Mouse (Mus musculus) gastrocnemius, postnatal 4 days (tissue): ENCODE measurements around the gene Cnbp. TPM values are rescaled to one million over a fixed set of nuclear protein-coding genes. Genes with fewer than 3 reads are reported as not detected.

Experiments
- DNase-seq, 2 experiments: peaks; one replicate each; pipeline ENCODE4 v3.0.0; 2021 to 2022; ENCODE audit warnings: low spot score in 2 of 2, mixed read lengths in 2 of 2
- total RNA-seq, 2 experiments: library from RNA; stranded (reverse); gene quantifications; 2 replicates each; pipeline ENCODE4 v1.2.3; 2021

Cnbp gene
- total RNA-seq, 2 experiments from 2014 or later: 469 to 478 TPM

DNA sequence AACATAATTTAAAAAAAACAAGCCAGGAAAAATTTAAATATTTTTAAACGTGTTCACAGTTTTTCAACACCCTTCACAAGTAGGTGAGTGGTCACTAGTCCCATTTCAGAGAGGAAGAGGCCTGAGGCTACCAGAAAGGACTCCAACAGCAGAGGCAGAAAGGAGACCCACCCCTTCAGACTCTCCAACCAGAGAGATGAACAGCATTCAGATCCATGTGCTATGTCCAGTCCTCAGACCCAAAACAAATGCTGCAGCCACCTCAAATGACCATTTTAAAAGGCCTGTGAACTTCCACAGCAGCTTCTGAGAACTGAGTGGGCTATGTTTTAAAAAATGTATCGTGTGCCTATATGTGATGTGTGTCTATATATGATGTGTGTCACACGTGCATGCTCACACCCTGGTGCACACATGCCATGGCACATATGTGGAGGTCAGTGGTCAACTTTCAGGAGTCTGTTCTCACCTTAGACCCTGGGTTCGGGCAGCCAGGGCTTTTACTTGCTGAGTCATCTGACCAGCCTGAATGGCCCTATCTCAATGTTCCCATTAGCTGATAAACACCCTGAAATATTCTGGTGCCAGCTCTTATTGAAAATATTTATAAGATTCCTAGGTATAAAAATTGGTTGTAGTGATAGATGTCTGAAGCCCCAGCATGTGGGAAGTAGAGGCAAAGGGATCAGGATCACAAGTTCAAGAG lies 43.0 kb downstream of the Cnbp start:
- DNase-seq: no peak

- no peak for DNase-seq
Observed at GRCm38 (mm10) chr6:87806857-87807256, 44.0 kb downstream of the Cnbp start.

DNA sequence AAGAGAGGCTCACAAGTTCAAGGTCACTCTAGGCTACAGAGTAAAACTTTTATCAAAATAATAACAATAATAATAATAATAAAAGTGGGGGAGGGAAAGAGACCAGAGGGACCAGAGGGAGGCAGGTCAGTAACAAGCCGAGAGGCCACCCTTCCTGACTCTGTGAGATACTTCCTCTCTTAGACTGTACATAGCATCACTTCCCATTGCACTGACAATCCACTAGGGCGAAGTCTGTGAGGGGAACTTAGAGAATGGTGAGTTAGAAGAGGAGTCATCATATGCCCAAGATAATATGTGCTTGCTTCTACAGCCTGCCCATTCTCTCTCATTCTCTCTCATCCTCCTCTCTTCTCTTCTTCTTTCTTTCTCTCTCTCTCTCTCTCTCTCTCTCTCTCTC lies 44.9 kb downstream of the Cnbp start:
- no peak for DNase-seq

DNA sequence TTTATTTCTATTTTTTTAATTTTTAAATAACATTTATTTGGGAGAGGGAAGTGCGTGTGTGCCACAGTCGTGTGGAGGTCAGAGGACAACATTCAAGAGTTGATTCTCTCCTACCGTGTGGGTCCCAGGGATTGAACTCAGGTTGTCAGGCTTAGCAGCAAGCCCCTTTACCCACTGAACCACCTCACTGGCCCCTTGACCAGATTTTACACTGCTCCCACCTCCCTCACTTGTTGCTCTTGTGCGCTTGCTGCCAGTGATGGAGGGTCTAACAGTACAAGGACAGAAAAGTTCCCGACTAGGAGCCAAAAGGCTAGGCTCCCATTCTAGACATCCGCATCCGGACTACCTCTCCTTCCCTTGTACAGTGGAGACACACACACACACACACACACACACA lies 45.5 kb downstream of the Cnbp start:
- no peak for DNase-seq

- no peak for DNase-seq
Observed at GRCm38 (mm10) chr6:87804886-87805285, 46.0 kb downstream of the Cnbp start.

DNA sequence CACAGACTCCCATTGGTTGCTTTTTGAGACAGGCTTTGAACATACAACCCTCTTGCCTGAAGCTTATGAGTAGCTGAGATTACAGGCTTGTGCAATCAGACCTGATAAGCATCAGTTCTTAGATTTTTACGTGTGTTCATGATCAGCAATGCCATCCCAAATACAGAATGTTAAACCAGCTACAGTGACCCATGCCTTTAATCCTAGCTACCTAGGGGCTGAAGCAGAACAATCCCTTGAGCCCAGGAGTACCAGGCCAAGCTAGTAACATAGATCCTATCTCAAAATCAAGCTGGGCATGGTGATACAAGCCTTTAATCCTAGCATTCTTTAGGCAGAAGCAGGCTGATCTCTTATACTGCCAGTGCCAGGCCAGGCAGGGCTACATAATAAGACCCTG lies 46.9 kb downstream of the Cnbp start:
- no peak for DNase-seq

DNA sequence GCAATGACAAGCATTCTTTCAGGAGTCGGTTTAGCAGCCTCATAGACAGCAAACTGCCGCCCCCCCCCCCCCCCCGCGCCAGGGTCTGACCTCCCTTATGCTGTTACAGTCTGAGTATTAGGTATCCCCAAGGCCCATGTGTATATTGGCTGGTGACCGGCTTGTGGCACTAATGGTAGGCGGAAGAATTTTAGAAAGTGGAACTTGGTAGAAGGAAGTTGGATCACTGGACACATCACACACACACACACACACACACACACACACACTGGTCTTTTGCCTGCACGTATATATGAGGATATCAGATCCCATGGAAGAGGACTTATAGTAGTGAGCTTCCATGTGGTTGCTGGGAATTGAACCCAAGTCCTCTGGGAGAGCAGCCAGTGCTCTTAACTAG lies 48.4 kb downstream of the Cnbp start:
- DNase-seq: no peak

- no peak for DNase-seq
Observed at GRCm38 (mm10) chr6:87799576-87799975, 51.3 kb downstream of the Cnbp start.

- DNase-seq: no peak
Observed at GRCm38 (mm10) chr6:87797321-87797720, 53.6 kb downstream of the Cnbp start.

DNA sequence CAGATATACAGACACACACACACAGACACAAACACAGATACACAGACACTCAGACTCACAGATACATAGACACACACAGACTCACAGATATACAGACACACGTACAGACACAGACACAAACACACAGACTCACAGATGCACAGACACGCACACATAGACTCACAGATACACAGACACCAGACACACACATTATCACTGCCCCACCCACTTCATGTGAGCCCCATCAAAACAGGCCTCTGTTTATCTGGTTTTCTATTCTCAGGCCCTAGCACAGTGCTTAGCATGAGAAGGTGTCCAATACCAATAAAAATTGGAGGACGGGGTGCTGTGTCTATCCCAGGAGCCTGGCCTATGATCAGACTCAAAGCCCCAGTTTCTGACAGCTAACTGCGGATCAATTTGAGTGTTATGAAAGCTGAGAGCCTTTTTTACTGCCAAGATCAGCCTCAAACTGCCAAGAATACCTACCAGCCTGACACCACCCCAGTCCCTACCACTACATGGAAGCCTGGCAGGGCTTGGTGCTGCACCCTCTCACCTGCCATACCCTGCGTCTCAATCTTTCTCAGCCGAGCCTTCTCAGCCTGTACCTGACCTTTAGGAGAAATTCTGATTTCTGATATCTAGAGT lies 54.5 kb downstream of the Cnbp start:
- no peak for DNase-seq

GRCm38 (mm10) chr6:87795385-87796150 lies 55.3 kb downstream of the Cnbp start:
- no peak for DNase-seq

DNA sequence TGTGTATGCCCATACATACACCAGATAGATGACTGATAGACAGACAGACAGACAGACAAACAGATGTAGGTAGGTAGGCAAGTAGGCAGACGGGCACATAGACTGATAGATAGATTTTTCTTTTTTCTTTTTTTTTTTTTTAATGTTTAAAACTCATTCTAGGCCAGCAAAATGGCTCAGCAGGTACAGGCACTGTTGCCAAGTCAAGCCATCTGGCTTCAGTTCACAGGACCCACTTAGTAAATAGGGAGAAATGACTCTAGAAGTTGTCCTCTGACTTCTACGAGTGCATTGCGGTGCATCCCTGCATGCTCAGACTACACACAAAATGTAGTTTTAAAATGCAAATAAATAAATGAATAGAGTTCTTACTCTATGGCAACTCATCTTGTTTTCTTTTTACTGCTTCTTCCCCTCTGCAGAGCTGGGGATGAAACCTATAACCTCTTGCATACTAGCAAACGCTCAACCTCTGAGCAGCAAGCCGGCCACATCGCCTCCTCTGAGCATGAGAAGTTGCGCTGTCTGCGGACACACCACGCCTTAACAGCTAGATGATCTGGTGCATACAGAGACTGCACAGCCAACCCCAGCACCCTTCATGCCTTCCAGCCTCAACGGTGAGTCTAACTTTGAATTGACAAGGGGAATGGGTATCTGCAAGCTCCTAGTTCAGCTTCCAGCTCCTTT lies 56.9 kb downstream of the Cnbp start:
- no peak for DNase-seq

Other genes starting within 250 kb of the Cnbp start
- 1 to 10 TPM; 5.2 to 6.0 TPM for gene Aplf, start 178.9 kb downstream of the Cnbp start, total RNA-seq
- gene Efcc1, start 120.2 kb downstream of the Cnbp start, total RNA-seq: 1 to 10 TPM; 2.7 to 3.4 TPM
- under 1 TPM in 1 of 2 experiments, not detected in 1; 0.32 TPM for gene Gp9, start 73.0 kb downstream of the Cnbp start, total RNA-seq
- 10 to 100 TPM; 21.4 to 25.1 TPM for gene Rab43, start 38.9 kb downstream of the Cnbp start, total RNA-seq
- 1 to 10 TPM; 4.1 to 4.2 TPM for gene Gm45140, start 15.3 kb downstream of the Cnbp start, total RNA-seq
- gene Isy1, start 12.3 kb downstream of the Cnbp start, total RNA-seq: 10 to 100 TPM; 25.1 to 28.0 TPM
- 10 to 100 TPM; 93.9 to 95.2 TPM for gene Copg1, start 36.7 kb upstream of the Cnbp start, total RNA-seq
- 10 to 100 TPM; 18.3 to 18.6 TPM for gene Hmces, start 62.8 kb upstream of the Cnbp start, total RNA-seq
- gene H1fx, start 130.5 kb upstream of the Cnbp start, total RNA-seq: 10 to 100 TPM; 31.9 to 40.7 TPM
- gene Rab7, start 194.2 kb upstream of the Cnbp start, total RNA-seq: 100 to 1,000 TPM; 193 to 208 TPM
- 100 to 1,000 TPM; 101 to 110 TPM for gene Rpn1, start 233.4 kb upstream of the Cnbp start, total RNA-seq